Mouse (Mus musculus) midbrain, embryonic 15.5 days (tissue): Measurements from ENCODE around the gene Cep95. TPM values are rescaled to one million over a fixed set of nuclear protein-coding genes. Genes with fewer than 3 reads are reported as not detected.

Experiments
- ATAC-seq: fragments of 200-750 bp; cut with Nextera tagmentation; replicated peaks from 2 replicates; pipeline ENCODE4 v1.8.0; 2017; ENCODE audit warnings: moderate TSS enrichment
- H3K27ac ChIP-seq: fragments of 300-500 bp; sonication (generic); 2 replicates; pipeline ENCODE4 v1.5.1; 2015; ENCODE audit warnings: mild to moderate bottlenecking, inconsistent platforms
- H3K27me3 ChIP-seq: fragments of 300-500 bp; sonication (generic); replicated peaks from 2 replicates; pipeline ENCODE4 v1.6.1; 2015; ENCODE audit warnings: inconsistent platforms
- H3K36me3 ChIP-seq: fragments of 300-500 bp; sonication (generic); replicated peaks from 2 replicates; pipeline ENCODE4 v1.6.1; 2015; ENCODE audit warnings: inconsistent platforms
- H3K4me1 ChIP-seq: fragments of 300-500 bp; sonication (generic); 2 replicates; pipeline ENCODE4 v1.6.1; 2015; ENCODE audit warnings: inconsistent platforms
- H3K4me2 ChIP-seq: fragments of 300-500 bp; sonication (generic); 2 replicates; pipeline ENCODE4 v1.6.1; 2015; ENCODE audit warnings: inconsistent platforms, mild to moderate bottlenecking, moderate library complexity
- H3K4me3 ChIP-seq: fragments of 300-500 bp; sonication (generic); 2 replicates; pipeline ENCODE4 v1.5.1; 2015; ENCODE audit warnings: mild to moderate bottlenecking, inconsistent platforms
- H3K9ac ChIP-seq: fragments of 300-500 bp; sonication (generic); 2 replicates; pipeline ENCODE4 v1.6.1; 2015; ENCODE audit warnings: mild to moderate bottlenecking, inconsistent platforms
- H3K9me3 ChIP-seq: fragments of 300-500 bp; sonication (generic); 2 replicates; pipeline ENCODE4 v1.6.1; 2016; ENCODE audit warnings: inconsistent platforms
- WGBS: fragments of 180-500 bp; shearing (Covaris S2); methylation state at CpG from one replicate; pipeline ENCODE4 v1.1.7; 2015; ENCODE audit warnings: mixed read lengths; 5-methylcytosine and 5-hydroxymethylcytosine counted together
- microRNA-seq: library from miRNA; unstranded; fragments of <30 nt; microRNA quantifications from one replicate; pipeline ENCODE4, GENCODE M21; 2016
- polyA plus RNA-seq: library from polyadenylated mRNA; unstranded; fragments of >200 nt; fragmentation: Nextera tagmentation; extraction: Ambion mirVana; gene quantifications from 2 replicates; pipeline ENCODE4 v1.2.1, GENCODE M21; 2015

Cep95 gene
- polyA plus RNA-seq, 1 experiment from 2014 or later, result 17.3 TPM

GRCm38 (mm10) chr11:106820252-106820651 lies 31.2 kb downstream of the Cep95 start:
- H3K27ac ChIP-seq, result no peak overlapping the region
- no peak overlapping the region for H3K4me3 ChIP-seq
- no peak overlapping the region for H3K4me2 ChIP-seq
- H3K9me3 ChIP-seq, result no peaks in the 10 kb centered on the region
- no peak overlapping the region for H3K9ac ChIP-seq
- H3K36me3 ChIP-seq, result peaks cover 25% of the 10 kb centered on the region
- no peaks in the 10 kb centered on the region for H3K27me3 ChIP-seq
- no peak for ATAC-seq
- WGBS, result 74% methylated on average over 6 of the region's 6 CpGs
- H3K4me1 ChIP-seq, result peaks cover 13% of the 10 kb centered on the region; the same call in 1 of the 2 replicates

- no peak overlapping the region for H3K27ac ChIP-seq
- H3K4me1 ChIP-seq, result peaks cover 13% of the 10 kb centered on the region; the same call in 1 of the 2 replicates
- H3K4me2 ChIP-seq, result no peak overlapping the region
- WGBS, result 60% methylated on average over 4 of the region's 4 CpGs
- no peak overlapping the region for H3K9ac ChIP-seq
- H3K27me3 ChIP-seq, result no peaks in the 10 kb centered on the region
- peaks cover 19% of the 10 kb centered on the region for H3K36me3 ChIP-seq
- H3K9me3 ChIP-seq, result no peaks in the 10 kb centered on the region
- no peak for ATAC-seq
- H3K4me3 ChIP-seq, result no peak overlapping the region
Observed at GRCm38 (mm10) chr11:106820972-106821371, 31.9 kb downstream of the Cep95 start.

GRCm38 (mm10) chr11:106821397-106821796 lies 32.3 kb downstream of the Cep95 start:
- Histone ChIP-seq H3K27me3 (no peaks in the 10 kb centered on the region), H3K4me2 (no peak overlapping the region), H3K4me1 (peaks cover 13% of the 10 kb centered on the region; the same call in 1 of the 2 replicates), H3K9me3 (no peaks in the 10 kb centered on the region), H3K4me3 (no peak overlapping the region), H3K27ac (no peak overlapping the region), H3K36me3 (peaks cover 19% of the 10 kb centered on the region), H3K9ac (no peak overlapping the region)
- 89% methylated on average over 6 of the region's 6 CpGs for WGBS
- no peak for ATAC-seq

GRCm38 (mm10) chr11:106822491-106822890 lies 33.4 kb downstream of the Cep95 start:
- H3K9ac ChIP-seq, result no peak overlapping the region
- WGBS, result 91% methylated on average over 8 of the region's 8 CpGs
- H3K4me3 ChIP-seq, result no peak overlapping the region
- H3K27ac ChIP-seq, result no peak overlapping the region
- peaks cover 15% of the 10 kb centered on the region; the same call in 1 of the 2 replicates for H3K36me3 ChIP-seq
- H3K9me3 ChIP-seq, result no peaks in the 10 kb centered on the region
- no peak overlapping the region for H3K4me2 ChIP-seq
- H3K27me3 ChIP-seq, result no peaks in the 10 kb centered on the region
- ATAC-seq, result no peak
- H3K4me1 ChIP-seq, result peaks cover 13% of the 10 kb centered on the region; the same call in 1 of the 2 replicates

- Histone ChIP-seq H3K4me1 (peaks cover 10% of the 10 kb centered on the region; the same call in 1 of the 2 replicates), H3K27me3 (no peaks in the 10 kb centered on the region), H3K27ac (no peak overlapping the region), H3K9me3 (no peaks in the 10 kb centered on the region), H3K36me3 (peaks cover 15% of the 10 kb centered on the region; the same call in 1 of the 2 replicates), H3K9ac (no peak overlapping the region), H3K4me2 (no peak overlapping the region), H3K4me3 (no peak overlapping the region)
- ATAC-seq, result no peak
- 82% methylated on average over 5 of the region's 5 CpGs for WGBS
Observed at GRCm38 (mm10) chr11:106822911-106823310, 33.9 kb downstream of the Cep95 start.

- 91% methylated on average over 8 of the region's 8 CpGs for WGBS
- H3K4me2 ChIP-seq, result no peak overlapping the region
- H3K4me3 ChIP-seq, result no peak overlapping the region
- H3K9me3 ChIP-seq, result no peaks in the 10 kb centered on the region
- H3K27ac ChIP-seq, result no peak overlapping the region
- no peak overlapping the region for H3K9ac ChIP-seq
- peaks cover 22% of the 10 kb centered on the region; the same call in 1 of the 2 replicates for H3K36me3 ChIP-seq
- H3K4me1 ChIP-seq, result 0 out of 2 replicates have a peak, but pooled peaks cover 4% of the 10 kb centered on the region
- H3K27me3 ChIP-seq, result no peaks in the 10 kb centered on the region
- no peak for ATAC-seq
Observed at GRCm38 (mm10) chr11:106823741-106824140, 34.7 kb downstream of the Cep95 start.

- no peak overlapping the region for H3K4me3 ChIP-seq
- no peak overlapping the region for H3K4me2 ChIP-seq
- no peak for ATAC-seq
- no peaks in the 10 kb centered on the region for H3K4me1 ChIP-seq
- no peaks in the 10 kb centered on the region for H3K9me3 ChIP-seq
- no peak overlapping the region for H3K27ac ChIP-seq
- no peaks in the 10 kb centered on the region for H3K27me3 ChIP-seq
- WGBS, result 93% methylated on average over 10 of the region's 10 CpGs
- no peak overlapping the region for H3K9ac ChIP-seq
- peaks cover 21% of the 10 kb centered on the region; the same call in 1 of the 2 replicates for H3K36me3 ChIP-seq
Observed at GRCm38 (mm10) chr11:106824403-106824802, 35.4 kb downstream of the Cep95 start.

- H3K36me3 ChIP-seq, result peaks cover 17% of the 10 kb centered on the region
- no peak overlapping the region for H3K4me3 ChIP-seq
- WGBS, result 95% methylated on average over 7 of the region's 7 CpGs
- no peaks in the 10 kb centered on the region for H3K27me3 ChIP-seq
- H3K9me3 ChIP-seq, result no peaks in the 10 kb centered on the region
- H3K9ac ChIP-seq, result no peak overlapping the region
- ATAC-seq, result no peak
- H3K4me2 ChIP-seq, result no peak overlapping the region
- no peak overlapping the region for H3K27ac ChIP-seq
- H3K4me1 ChIP-seq, result no peaks in the 10 kb centered on the region
Observed at GRCm38 (mm10) chr11:106828079-106828478, 39.0 kb downstream of the Cep95 start.

GRCm38 (mm10) chr11:106842002-106842401 lies 53.0 kb downstream of the Cep95 start:
- H3K9me3 ChIP-seq, result no peaks in the 10 kb centered on the region
- peaks cover 21% of the 10 kb centered on the region; the same call in 1 of the 2 replicates for H3K36me3 ChIP-seq
- H3K4me3 ChIP-seq, result no peak overlapping the region
- no peak for ATAC-seq
- no peak overlapping the region for H3K27ac ChIP-seq
- 97% methylated on average over 3 of the region's 3 CpGs for WGBS
- H3K27me3 ChIP-seq, result no peaks in the 10 kb centered on the region
- no peak overlapping the region for H3K9ac ChIP-seq
- no peak overlapping the region for H3K4me2 ChIP-seq
- H3K4me1 ChIP-seq, result no peaks in the 10 kb centered on the region

GRCm38 (mm10) chr11:106851438-106851837 lies 62.4 kb downstream of the Cep95 start:
- peaks cover 12% of the 10 kb centered on the region for H3K36me3 ChIP-seq
- no peak overlapping the region for H3K4me2 ChIP-seq
- no peaks in the 10 kb centered on the region for H3K27me3 ChIP-seq
- no peak for ATAC-seq
- WGBS, result 61% methylated on average over 2 of the region's 2 CpGs
- no peak overlapping the region for H3K27ac ChIP-seq
- H3K9me3 ChIP-seq, result no peaks in the 10 kb centered on the region
- no peaks in the 10 kb centered on the region for H3K4me1 ChIP-seq
- H3K9ac ChIP-seq, result no peak overlapping the region
- no peak overlapping the region for H3K4me3 ChIP-seq

Small RNA genes within 50 kb of the gene (microRNA-seq; reads per million reads assigned to microRNA genes)
- gene Gm25994, result not detected
- gene Mir3064, result 16.9 reads per million, percentile 34 among the genes with 10 or more reads in this experiment

Other genes starting within 250 kb of the Cep95 start
- 31.3 and 32.1 TPM in 2 replicates for gene Tex2, start 175.8 kb upstream of the Cep95 start, polyA plus RNA-seq
- gene Pecam1, start 38.6 kb upstream of the Cep95 start, polyA plus RNA-seq, result 15.1 and 17.5 TPM in 2 replicates
- 0.79 and 0.88 TPM in 2 replicates for gene Milr1, start 38.0 kb upstream of the Cep95 start, polyA plus RNA-seq
- 9.6 and 10.4 TPM in 2 replicates for gene Polg2, start 9.7 kb upstream of the Cep95 start, polyA plus RNA-seq
- 370 and 394 TPM in 2 replicates for gene Ddx5, start 67 bp upstream of the Cep95 start, polyA plus RNA-seq
- gene Smurf2, start 131.5 kb downstream of the Cep95 start, polyA plus RNA-seq, result 14.0 and 15.1 TPM in 2 replicates
- 154 and 163 TPM in 2 replicates for gene Kpna2, start 210.3 kb downstream of the Cep95 start, polyA plus RNA-seq
- gene 1810010H24Rik, start 236.4 kb downstream of the Cep95 start, polyA plus RNA-seq, result 6.9 and 7.3 TPM in 2 replicates